Mouse (Mus musculus): ENCODE measurements around the gene Notch2.

Gene Notch2

DNA sequence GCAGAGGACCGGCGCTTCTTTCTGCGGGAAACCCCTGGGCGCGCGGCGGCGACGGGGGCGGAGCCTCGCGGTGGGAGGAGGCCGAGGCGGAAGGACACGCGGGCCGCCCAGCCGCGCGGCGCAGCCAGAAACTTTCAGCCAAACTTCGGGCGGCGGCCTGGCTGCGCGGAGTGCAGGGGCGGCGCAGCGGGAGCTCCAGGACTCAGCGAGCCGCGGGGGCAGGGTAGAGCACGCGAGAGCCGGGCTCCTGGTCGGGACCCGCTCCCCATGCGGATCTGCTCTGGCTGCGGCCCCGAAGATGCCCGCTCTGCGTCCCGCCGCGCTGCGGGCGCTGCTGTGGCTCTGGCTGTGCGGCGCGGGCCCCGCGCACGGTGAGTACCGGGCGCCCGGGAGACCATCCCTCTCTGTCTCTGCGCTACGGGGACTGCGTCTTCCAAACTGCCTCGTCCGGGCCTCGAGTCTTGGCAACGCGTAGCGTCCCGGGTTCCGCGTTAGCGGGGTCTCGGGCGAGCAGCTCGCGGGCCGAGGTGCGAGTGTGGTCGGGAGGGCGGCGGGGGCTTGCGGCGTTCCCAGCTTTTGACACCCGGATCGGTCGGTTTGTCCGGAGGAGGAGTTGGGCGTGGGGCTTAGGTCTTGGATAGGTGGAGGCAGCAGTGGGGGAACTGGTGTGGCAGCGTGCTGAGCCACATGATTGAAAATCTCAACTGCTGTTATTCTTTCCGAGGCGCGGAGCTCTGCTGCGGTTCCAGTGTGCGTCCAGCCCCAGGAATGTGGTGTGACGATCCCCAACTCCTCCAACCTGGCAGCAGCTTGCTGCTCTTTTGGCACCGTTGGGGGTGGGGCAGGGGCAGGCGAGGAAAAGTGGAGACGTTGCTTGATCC lies at the start of gene Notch2:
Gene Notch2, plus strand, starts transcription at position 127 of the 881 bp plus-strand sequence.
- peak; percentile 92 for DNase-seq (ENCODE audit: extremely low spot score, low spot score)

DNA sequence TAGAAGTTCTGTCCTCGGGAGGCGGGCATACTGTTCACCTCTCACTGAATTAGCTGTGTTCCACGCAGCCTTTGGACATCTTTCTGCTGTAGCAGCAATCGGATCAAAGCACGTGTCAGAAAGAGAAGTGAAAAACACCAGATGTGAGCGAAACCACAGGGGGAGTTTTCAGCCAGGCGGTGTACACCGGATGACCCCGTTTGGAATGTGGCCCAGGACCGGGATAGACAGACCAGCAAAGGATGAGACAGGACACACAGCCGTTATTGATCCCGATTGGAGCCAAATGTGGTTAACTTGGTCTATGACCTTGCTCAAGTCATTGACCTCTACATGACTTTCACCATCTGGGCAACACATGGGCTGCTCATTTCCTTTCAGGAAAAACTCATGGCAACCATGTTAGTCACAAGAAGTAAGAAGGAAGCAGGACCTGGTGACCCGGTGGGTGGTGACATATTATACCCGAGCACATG lies 48.4 kb upstream of the Notch2 start:
- peak; percentile 71 for DNase-seq (ENCODE audit: extremely low spot score, low spot score)

DNA sequence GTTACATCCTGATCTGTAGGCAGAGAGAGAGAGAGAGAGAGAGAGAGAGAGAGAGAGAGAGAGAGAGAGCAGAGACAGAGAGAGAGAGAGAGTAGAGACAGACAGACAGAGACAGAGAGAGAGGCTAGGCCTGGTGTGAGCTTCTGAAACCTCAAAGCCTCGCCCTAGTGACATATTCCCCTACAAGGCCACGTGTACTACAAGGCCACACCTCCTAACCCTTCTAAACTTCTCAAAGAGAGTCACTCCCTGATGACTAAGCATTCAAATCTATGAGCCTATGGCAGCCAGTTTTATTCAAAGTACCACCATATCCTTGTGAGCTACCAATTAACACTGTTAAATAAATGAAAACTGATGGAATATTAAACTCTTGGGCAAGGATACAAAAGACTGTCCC lies 45.7 kb upstream of the Notch2 start:
- DNase-seq (ENCODE audit: extremely low spot score, low spot score) = no peak

DNA sequence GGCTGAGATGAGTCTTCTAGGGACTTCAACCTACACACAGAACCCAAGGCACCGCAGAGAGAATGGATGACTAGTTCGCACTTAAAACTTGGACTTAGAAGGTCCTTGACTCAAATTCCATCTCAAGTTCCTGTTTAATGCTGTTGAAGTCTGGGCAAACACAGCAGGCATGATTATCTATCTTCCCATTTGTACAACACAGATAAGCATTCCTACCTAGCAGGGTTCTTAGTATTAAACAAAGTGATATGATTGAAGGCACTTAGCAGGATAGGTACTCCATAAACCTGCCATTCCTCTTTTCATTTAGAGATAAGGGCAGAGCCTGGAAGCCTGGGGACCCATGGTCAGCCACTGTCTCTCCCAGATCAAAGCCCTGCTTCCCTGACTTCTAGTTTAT lies 45.1 kb upstream of the Notch2 start:
- DNase-seq (ENCODE audit: extremely low spot score, low spot score) = no peak

DNA sequence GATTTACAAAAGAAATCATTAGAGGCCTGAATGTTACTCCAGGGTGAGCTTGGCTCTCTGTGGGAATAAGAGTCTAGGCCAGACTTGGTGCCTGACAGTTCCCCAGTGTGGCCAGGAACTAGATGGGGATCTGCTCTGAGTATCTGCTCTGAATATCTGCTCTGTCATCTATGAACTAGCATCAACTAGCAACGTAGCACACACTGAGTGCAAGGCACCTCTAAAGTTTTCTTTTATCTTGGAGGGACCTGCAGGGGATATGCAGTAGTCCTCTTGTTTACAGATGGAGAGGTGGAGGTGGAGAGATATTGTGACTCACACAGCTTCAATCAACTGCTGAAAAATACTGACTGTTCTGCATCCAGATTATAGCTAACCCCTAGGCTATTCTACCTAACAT lies 44.3 kb upstream of the Notch2 start:
- DNase-seq (ENCODE audit: extremely low spot score, low spot score) = no peak

DNA sequence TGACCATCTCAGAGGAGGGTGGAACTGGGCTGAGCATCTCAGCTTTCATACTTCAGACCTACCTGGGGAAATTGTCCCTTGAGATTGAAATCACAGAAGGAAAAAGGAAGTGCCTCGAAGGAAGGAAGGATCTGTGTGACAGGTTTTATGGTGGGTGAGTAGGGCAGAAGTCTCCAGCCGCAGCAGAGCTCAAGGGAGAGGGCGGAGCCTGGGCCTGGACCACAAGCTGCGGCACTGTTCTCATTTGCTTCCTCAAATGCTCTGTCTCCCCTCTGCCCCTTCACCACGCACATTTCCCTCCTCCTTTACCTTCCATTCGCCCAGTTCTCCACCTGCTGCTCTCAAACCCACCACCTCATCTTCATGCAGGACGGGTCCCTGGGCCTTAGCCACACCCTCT lies 42.2 kb upstream of the Notch2 start:
- DNase-seq (ENCODE audit: extremely low spot score, low spot score) = no peak

DNA sequence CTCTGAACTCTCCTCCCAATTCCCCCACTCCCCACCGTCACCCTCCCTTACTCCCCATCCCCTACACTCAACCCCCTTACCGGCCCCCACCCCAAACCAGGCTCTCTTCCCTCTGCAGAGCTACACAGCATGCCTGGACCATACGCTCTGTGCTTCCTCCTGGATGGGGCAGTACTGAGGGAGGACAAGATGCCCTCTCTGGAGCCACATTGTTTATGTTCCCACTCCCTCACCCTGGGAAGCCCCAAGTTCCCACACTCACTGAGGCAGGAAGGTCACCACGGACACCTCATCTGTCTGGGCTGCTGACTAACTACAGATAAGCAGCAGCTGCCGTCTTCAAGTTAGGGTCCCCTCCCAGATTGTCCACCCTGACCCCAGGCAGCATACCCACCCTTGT lies 41.1 kb upstream of the Notch2 start:
- no peak for DNase-seq (ENCODE audit: extremely low spot score, low spot score)

DNA sequence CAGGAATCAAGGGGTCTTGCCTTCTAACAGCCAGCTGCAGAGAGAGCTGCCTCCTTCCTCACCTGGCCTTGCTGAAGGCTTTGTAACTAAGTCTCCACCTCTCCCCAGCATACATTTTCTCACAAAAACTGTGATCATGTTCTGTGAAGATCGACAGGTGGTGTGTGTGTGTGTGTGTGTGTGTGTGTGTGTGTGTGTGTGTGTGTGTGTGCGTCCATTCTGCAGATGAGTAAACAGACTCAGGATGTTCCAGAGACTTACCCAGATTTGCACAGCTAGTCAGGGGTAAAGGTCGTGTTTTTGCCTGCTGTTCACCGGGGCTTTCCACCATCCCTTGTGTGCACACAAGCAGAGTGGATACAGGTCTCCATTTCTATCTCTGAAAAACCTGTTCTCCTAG lies 40.6 kb upstream of the Notch2 start:
- no peak for DNase-seq (ENCODE audit: extremely low spot score, low spot score)

DNA sequence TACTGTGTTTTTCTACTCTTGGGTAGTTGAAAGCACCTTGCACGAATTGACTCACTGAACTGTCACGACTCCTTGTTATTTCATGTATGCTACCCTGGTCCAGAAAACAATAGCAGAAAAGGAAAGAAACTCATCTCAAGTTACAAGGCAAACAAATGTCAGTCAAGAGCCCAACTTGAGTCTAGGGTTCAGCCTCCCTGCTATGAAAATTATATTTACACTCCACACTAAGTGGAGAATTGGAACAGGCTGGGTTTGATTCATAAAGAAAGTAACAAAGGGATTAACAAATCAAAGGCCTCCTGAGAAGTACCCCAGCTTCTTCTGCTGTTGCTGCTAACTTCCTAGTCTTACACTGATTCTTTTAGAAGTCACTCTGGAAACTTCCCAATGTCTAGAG lies 40.0 kb upstream of the Notch2 start:
- DNase-seq (ENCODE audit: extremely low spot score, low spot score) = no peak

DNA sequence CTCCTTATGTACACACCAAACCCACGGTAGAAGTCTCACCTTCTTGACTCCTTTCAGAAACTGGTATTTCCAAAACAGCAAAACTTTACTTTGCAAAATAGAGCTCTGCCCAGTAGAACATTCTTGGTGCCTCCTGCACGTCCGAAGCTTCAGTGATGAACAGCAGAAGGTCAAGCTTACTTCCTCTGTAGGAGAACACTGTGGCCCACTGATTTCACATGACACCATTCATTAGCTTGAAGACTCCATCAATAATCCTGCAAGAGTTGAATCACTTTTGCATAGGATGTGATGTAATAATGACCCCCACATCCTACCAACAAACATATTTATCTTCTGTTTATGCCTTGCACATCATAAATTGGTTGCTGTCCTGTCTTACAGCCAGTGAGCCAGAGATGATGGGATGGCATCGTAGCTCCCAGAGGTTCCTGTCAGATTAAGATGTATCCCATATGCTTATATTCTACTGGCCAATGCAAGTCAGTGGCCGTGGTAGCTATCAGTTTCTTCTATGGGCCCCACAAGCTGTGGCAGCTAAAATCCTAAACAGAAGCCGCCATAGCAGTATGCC lies 39.0 kb upstream of the Notch2 start:
- DNase-seq (ENCODE audit: extremely low spot score, low spot score) = no peak

DNA sequence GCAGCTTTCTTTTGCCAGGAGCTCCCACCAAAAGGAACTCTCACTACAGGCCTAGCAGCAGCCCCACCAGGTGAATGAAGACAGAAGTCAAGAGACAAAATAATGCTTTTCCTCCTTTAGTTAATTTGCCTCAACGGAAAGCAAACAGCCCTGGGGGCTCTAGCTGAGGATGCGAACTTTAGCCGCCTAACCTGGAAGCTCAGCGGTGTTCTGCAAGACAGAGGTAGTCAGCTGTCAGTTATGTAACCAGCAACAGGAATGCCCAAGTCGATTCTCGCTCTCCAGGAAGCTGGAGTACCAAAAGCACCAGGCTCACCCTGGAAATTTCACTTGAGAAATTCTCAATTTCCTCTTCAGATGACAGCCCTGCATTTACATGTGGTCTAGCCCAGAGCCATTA lies 36.6 kb upstream of the Notch2 start:
- DNase-seq (ENCODE audit: extremely low spot score, low spot score) = no peak

DNA sequence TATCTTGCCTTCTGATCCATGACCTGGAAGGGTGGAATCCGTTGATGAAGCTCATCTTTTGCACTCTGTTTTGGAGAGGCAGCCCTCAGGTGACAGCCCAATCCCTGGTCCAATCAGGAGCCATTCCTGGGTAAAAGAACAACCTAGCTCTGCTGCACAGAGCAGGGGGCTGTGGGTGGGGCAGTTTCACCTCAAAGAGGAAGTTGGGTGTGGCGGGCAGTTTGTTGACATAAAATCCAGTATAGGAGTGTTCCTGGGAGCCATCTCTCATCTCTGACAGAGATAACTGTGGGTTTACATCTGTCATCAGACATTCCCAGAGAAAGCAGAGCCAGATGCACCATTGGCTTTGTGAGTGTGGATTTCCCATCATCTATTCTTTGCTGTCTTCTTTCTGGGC lies 34.6 kb upstream of the Notch2 start:
- DNase-seq (ENCODE audit: extremely low spot score, low spot score) = no peak

DNA sequence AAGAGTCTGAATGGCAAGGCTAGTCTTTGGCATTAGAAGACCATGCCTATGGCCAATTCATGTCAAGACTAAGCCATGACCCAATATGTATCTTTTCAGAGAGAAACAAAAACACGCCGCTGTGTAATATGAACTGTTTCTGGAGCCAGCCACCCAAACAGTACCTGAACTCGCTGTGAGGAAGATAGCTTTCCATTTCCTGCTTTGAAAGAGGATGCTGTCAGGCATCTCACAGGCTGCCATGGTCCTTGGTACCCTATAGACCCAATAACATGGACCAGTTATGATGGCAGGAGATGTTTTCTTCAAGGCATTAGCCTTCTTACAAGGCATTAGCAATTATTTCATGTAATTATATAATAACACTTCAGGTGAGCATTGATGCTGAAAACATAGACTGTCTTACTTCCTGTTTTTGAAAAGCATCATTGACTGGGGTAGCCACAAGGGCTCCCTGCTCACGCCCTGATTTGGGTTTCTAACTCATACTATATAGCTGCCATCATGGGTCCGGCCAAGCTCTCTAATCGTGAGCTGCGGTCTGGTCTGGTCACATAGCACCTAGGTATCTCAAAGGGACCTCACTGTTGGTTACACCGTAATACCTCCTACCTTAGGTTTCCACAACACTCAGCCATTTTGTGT lies 32.5 kb upstream of the Notch2 start:
- DNase-seq (ENCODE audit: extremely low spot score, low spot score) = no peak

DNA sequence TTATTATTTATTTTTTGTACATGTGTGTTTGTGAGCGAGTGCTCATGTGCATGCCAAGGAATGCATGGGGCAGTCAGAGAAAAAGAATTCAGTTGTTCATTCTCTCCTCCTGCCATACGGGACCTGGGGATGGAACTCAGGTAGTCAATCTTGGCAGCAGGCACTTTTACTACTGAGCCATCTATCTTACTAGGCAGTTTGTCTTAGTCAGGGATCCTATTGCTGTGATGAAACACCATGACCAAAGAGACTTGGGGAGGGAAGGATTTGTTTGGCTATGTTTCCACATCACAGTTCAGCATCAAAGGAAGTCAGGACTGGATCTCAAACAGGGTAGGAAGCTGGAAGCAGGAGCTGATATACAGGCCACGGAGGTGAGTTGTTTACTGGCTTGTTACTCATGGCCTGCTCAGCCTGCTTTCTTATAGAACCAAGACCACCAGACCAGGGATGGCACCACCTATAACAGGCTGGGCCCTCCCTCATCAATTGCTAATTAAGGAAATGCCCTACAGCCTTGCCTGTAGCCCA lies 31.9 kb upstream of the Notch2 start:
- DNase-seq (ENCODE audit: extremely low spot score, low spot score) = no peak

DNA sequence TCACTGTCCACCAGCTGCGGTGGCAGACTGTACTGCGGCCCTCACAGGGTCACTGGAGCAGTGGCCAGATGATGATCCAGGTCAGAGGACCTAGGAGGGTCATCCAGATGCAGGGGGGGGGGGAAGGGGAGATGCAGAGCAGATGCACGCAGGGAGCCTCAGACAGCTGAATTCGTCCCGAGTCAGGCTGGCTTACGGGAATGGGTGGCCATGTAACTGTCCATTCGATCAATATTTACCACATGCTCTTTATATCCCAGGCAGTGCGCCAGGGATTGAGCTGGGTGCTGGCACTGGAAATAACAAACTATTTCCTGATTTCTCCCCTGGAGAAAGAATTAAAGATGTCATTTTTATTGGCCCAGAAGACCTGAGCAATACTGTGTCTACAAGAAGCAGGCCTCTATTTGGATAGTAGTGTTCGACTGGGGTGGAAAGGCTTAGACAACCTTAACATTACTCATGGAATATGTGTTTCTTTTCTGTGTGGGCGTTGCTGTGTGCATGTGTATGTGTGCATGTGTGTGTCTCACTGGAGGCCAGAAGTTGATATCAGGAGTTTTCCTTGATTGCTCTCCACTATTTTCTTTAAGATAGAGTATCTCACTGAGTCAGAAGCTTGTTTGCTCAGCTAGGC lies 28.3 kb upstream of the Notch2 start:
- no peak for DNase-seq (ENCODE audit: extremely low spot score, low spot score)

DNA sequence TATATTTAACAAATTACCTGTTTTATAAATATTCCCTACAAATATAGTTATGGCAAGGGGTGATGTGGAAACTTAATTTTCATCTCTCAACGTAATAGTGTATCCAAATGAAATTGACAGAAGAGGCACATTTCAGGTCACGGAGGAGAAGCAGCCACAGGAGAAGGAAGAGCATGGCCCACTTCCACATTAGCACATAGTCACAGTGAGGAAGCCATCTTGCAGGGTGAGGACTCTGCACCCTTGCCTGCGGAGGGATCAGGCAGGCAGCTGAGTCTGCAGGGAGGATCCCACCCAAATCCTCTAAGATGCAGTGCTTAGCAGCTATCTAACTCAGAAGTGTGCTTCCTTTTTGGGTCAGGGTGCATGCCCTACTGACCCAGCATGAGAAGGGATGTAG lies 27.6 kb upstream of the Notch2 start:
- no peak for DNase-seq (ENCODE audit: extremely low spot score, low spot score)

DNA sequence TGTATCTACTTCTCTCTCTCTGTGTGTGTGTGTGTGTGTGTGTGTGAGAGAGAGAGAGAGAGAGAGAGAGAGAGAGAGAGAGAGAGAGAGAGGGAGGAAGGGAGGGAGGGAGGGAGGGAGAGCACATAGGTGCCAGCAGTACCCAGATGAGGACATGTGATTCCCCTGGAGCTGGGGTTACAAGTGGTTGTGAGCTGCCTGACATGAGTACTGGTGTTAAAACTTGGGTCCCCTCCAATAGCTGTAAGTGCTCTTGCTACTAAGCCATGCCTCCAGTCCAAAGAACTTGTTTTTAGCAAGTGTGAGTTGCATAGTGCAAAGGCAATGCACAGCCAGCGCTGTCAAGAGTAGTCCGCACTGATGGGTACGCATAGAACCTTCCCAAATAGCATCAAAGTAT lies 26.2 kb upstream of the Notch2 start:
- no peak for DNase-seq (ENCODE audit: extremely low spot score, low spot score)

DNA sequence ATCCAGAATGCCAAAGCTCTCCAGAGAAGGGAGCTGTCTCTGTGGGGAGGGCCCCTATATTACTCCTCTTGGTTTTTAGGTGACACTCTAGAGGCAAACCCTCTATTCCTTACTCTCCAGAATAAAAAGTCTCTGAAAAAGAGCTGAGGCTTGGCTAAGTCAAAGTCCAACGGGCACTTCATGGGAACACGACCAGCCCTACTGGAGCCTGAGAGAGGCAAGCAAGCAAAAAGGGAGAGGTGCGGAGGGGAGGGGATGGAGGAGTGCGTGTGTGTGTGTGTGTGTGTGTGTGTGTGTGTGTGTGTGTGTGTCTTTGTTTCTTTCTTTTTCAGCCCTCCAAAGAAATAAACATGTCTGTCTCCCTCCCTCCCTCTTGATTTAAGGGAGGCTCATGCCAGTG lies 24.6 kb upstream of the Notch2 start:
- no peak for DNase-seq (ENCODE audit: extremely low spot score, low spot score)

DNA sequence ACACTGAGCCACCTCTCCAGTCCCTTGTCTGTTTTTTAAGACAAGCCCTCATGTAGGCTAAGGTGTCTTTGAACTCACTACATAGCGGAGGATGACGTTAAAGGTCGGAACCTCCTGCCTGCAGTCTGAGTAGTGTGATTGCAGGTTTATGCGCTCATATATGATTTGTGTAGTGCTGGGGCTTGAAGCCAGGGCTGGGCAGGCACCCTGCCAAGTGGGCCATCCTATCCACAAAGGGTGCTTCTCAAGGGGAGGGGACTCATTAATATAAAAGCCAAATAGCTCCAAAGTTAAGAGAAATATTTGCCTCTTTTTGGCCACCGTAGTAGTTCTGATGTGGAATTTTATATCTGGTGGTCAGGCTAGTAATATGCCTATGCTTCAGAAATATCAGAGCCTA lies 22.8 kb upstream of the Notch2 start:
- no peak for DNase-seq (ENCODE audit: extremely low spot score, low spot score)

DNA sequence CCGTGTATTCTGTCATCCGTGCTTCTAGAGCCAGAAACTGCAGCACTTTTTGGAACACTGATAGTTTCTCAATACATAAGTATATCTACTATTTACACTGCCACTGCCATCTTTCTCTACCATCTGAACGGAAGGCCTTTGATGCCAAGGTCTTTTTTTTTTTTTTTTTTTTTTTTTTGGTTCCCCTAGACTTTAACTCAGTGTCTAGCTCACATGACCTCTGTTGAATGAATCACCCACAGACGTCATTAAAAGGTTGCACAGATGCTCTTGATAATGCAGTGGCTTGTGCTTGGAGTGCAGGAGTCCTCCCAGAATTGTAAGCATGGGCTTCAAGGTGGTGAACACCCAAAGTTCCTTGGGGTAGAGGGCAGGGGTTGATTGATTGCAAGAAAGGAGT lies 21.0 kb upstream of the Notch2 start:
- no peak for DNase-seq (ENCODE audit: extremely low spot score, low spot score)

DNA sequence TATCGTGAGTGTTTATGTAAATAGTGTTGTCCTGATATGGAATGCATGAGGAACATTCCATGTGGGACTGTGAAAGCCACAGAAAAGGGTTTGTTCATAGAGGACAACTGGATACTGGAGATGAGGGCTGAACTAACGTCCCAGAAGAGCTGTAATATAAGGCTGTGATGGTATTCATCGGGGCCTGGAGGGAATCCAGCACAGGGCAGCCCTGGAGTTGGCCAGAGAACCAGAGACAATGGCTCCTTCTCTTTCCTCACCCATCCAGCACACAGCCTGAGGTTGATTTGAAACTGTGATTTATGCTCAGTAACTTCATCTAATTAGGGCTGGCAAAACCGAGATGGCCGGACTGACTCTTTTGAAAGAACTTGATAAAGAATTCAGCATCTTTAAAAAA lies 20.1 kb upstream of the Notch2 start:
- no peak for DNase-seq (ENCODE audit: extremely low spot score, low spot score)
